Mouse (Mus musculus) CH12.LX (cell line): ENCODE results near the gene Jkamp. TPM values are rescaled to one million over a fixed set of nuclear protein-coding genes. Genes with fewer than 3 reads are reported as not detected.

Experiments
- DNase-seq: peaks from one replicate; pipeline ENCODE4 v3.0.0-alpha.2; 2013; ENCODE audit errors: extremely low read depth
- H3K27ac ChIP-seq: 2 replicates; pipeline ENCODE4 v1.5.1; 2012; ENCODE audit warnings: low read depth, mild to moderate bottlenecking, control low read depth, moderate library complexity; ENCODE audit not compliant: insufficient read depth
- H3K27me3 ChIP-seq: replicated peaks from 2 replicates; pipeline ENCODE3; 2012; ENCODE audit warnings: inconsistent platforms
- H3K36me3 ChIP-seq, 2 experiments: replicated peaks in 1 of 2; 2 replicates each; pipeline versions ENCODE3 to v1.6.1; 2012; ENCODE audit warnings: inconsistent platforms in 1 of 2, low read length in 1 of 2, mild to moderate bottlenecking in 1 of 2, mixed read lengths in 1 of 2, moderate library complexity in 1 of 2; ENCODE audit not compliant: control insufficient read depth in 1 of 2, insufficient read depth in 1 of 2
- H3K4me1 ChIP-seq, 2 experiments: 2 replicates each; pipeline ENCODE4 v1.6.1; 2012; ENCODE audit warnings: inconsistent platforms in 1 of 2, moderate library complexity in 1 of 2; ENCODE audit not compliant: insufficient read depth in 2 of 2, control insufficient read depth in 1 of 2
- H3K4me2 ChIP-seq: 2 replicates; pipeline ENCODE4 v1.6.1; 2012; ENCODE audit warnings: low read depth, mild to moderate bottlenecking, control low read depth; ENCODE audit not compliant: poor library complexity, insufficient read depth, severe bottlenecking
- H3K4me3 ChIP-seq, 3 experiments: fragments of 150-350 bp in 1 of 3; sonication (generic) in 1 of 3; replicated peaks in 1 of 3; 2 replicates each; pipeline versions ENCODE3 to v1.5.1; 2011 to 2012; ENCODE audit warnings: low read depth in 2 of 3, low read length in 2 of 3, mild to moderate bottlenecking in 2 of 3, moderate library complexity in 2 of 3, control low read depth in 1 of 3, improper control_type of control experiment in 1 of 3, inconsistent platforms in 1 of 3, mixed read lengths in 1 of 3; ENCODE audit not compliant: poor library complexity in 1 of 3
- H3K79me2 ChIP-seq: replicated peaks from 2 replicates; pipeline ENCODE4 v1.6.1; 2012; ENCODE audit warnings: mild to moderate bottlenecking, moderate library complexity; ENCODE audit not compliant: control insufficient read depth, poor library complexity, insufficient read depth, severe bottlenecking; ENCODE audit errors: extremely low read depth
- H3K9ac ChIP-seq: 2 replicates; pipeline ENCODE4 v1.6.1; 2012; ENCODE audit warnings: low read depth, mild to moderate bottlenecking, control low read depth, moderate library complexity; ENCODE audit not compliant: insufficient read depth
- H3K9me3 ChIP-seq: replicated peaks from 2 replicates; pipeline ENCODE3; 2012; ENCODE audit warnings: low read length, inconsistent platforms, mixed read lengths
- BHLHE40 ChIP-seq: IDR thresholded peaks from 2 replicates; pipeline ENCODE4 v1.6.1; 2011; ENCODE audit warnings: mild to moderate bottlenecking, low read depth, low read length, improper control_type of control experiment
- CHD2 ChIP-seq: IDR thresholded peaks from 2 replicates; pipeline ENCODE4 v1.6.1; 2011; ENCODE audit warnings: low read length, improper control_type of control experiment
- ELF1 ChIP-seq: IDR thresholded peaks from 2 replicates; pipeline ENCODE4 v1.6.1; 2014; ENCODE audit warnings: low read depth, mild to moderate bottlenecking, inconsistent platforms, low read length, improper control_type of control experiment
- JUND ChIP-seq: conservative IDR thresholded peaks from 2 replicates; pipeline ENCODE4 v1.6.1; 2011; ENCODE audit warnings: low read depth, low read length, improper control_type of control experiment
- MAZ ChIP-seq: IDR thresholded peaks from 2 replicates; pipeline ENCODE4 v1.6.1; 2012; ENCODE audit warnings: low read depth, mild to moderate bottlenecking, inconsistent platforms, low read length, improper control_type of control experiment, moderate library complexity
- MXI1 ChIP-seq: IDR thresholded peaks from 2 replicates; pipeline ENCODE4 v1.6.1; 2011; ENCODE audit warnings: mild to moderate bottlenecking, low read depth, low read length, improper control_type of control experiment
- NELFE ChIP-seq: IDR thresholded peaks from 2 replicates; pipeline ENCODE4 v1.6.1; 2011; ENCODE audit warnings: low read depth, low read length, improper control_type of control experiment
- POLR2A ChIP-seq: IDR thresholded peaks from 2 replicates; pipeline ENCODE4 v1.6.1; 2011; ENCODE audit warnings: low read depth, mild to moderate bottlenecking, improper control_type of control experiment, low read length
- POLR2AphosphoS2 ChIP-seq: IDR thresholded peaks from 2 replicates; pipeline ENCODE4 v1.6.1; 2011; ENCODE audit warnings: low read depth, low read length, improper control_type of control experiment
- SIN3A ChIP-seq: IDR thresholded peaks from 2 replicates; pipeline ENCODE4 v1.6.1; 2012; ENCODE audit warnings: low read length, improper control_type of control experiment, inconsistent platforms
- TBP ChIP-seq: conservative IDR thresholded peaks from 2 replicates; pipeline ENCODE4 v1.6.1; 2011; ENCODE audit warnings: low read depth, low read length, improper control_type of control experiment
- USF1 ChIP-seq: IDR thresholded peaks from 2 replicates; pipeline ENCODE4 v1.6.1; 2014; ENCODE audit warnings: low read depth, mild to moderate bottlenecking, inconsistent platforms, low read length, improper control_type of control experiment
- USF2 ChIP-seq: conservative IDR thresholded peaks from 2 replicates; pipeline ENCODE4 v1.6.1; 2011; ENCODE audit warnings: low read depth, low read length, improper control_type of control experiment
- ZNF384 ChIP-seq: IDR thresholded peaks from 2 replicates; pipeline ENCODE4 v1.6.1; 2012; ENCODE audit warnings: low read depth, low read length, improper control_type of control experiment, inconsistent platforms
- dilution Hi-C: fragments of 300-500 bp; cut with MboI; formaldehyde crosslinking; loops from 2 replicates; pipeline ENCODE4 v1.14.3; 2020; ENCODE audit warnings: low sequenced_read_pairs; ENCODE audit not compliant: extremely low pct_unique_long_range_greater_than_20kb, extremely low pct_ligation_motif_present
- in situ Hi-C: fragments of 300-500 bp; cut with MboI; formaldehyde crosslinking; loops from 3 replicates; pipeline ENCODE4 v1.14.3; 2019; ENCODE audit warnings: low sequenced_read_pairs, low pct_ligation_motif_present, low pct_unique_long_range_greater_than_20kb, mixed read lengths
- polyA plus RNA-seq: library from polyadenylated mRNA; unstranded; fragments of >175 nt; gene quantifications from 2 replicates; pipeline ENCODE4 v1.2.1, GENCODE M21; 2012; ENCODE audit warnings: low read depth; ENCODE audit not compliant: insufficient read length
- total RNA-seq, 2 experiments: library from RNA; depleted of rRNA; stranded (reverse); fragments of 300-350 nt in 1 of 2; fragments of >200 nt in 1 of 2; gene quantifications; 2 replicates each; pipeline ENCODE4 v1.2.3; 2012 to 2014

Jkamp gene
- total and polyA plus RNA-seq, 3 experiments, result 20.0 to 35.0 (median 27.5) TPM

GRCm38 (mm10) chr12:72057780-72058179 is 27.6 kb upstream of the Jkamp start:
- H3K9me3 ChIP-seq, result no peaks in the 10 kb centered on the region
- no peak overlapping the region for H3K9ac ChIP-seq
- no peak for DNase-seq
- H3K4me2 ChIP-seq, result no peak overlapping the region
- dilution Hi-C loops, result no loop called here
- no peak overlapping the region for H3K27ac ChIP-seq
- no peaks in the 10 kb centered on the region for H3K79me2 ChIP-seq
- H3K4me1 ChIP-seq, result no peaks in the 10 kb centered on the region
- no peak for TF ChIP-seq ZNF384
- TF ChIP-seq POLR2AphosphoS2, result no peak
- TF ChIP-seq TBP, result peak; percentile 94
- no peak for TF ChIP-seq CHD2
- no peak for TF ChIP-seq MAZ
- no peak for TF ChIP-seq MXI1
- no peak for TF ChIP-seq USF1
- TF ChIP-seq ELF1, result peak; percentile 42; the same call in 1 of the 2 replicates
- no peaks in the 10 kb centered on the region for H3K36me3 ChIP-seq
- no peaks in the 10 kb centered on the region for H3K27me3 ChIP-seq
- no peak overlapping the region for H3K4me3 ChIP-seq
- in situ Hi-C loops, result no loop called here

- Histone ChIP-seq H3K4me2 (peak overlapping the region; percentile 65; the same call in 1 of the 2 replicates), H3K27me3 (peaks cover 4% of the 10 kb centered on the region), H3K4me1 (peaks cover 0 to 12% of the 10 kb centered on the region in 2 experiments; a peak in 2 of 4 replicates), H3K36me3 (no peaks in the 10 kb centered on the region), H3K27ac (no peak overlapping the region), H3K4me3 (peak overlapping the region in 1 of 3 experiments; percentile 44), H3K9ac (no peak overlapping the region), H3K9me3 (peaks cover 18% of the 10 kb centered on the region), H3K79me2 (no peaks in the 10 kb centered on the region)
- dilution Hi-C loops (no loop called here), in situ Hi-C loops (no loop called here)
- no peak for DNase-seq
- TF ChIP-seq USF2 (no peak), JUND (no peak), SIN3A (0 out of 2 replicates have a peak, but pooled peaks have one; percentile 7), NELFE (no peak), BHLHE40 (0 out of 2 replicates have a peak, but pooled peaks have one; percentile 23), ZNF384 (no peak), POLR2A (no peak)
These were observed 15.6 kb upstream of the Jkamp start for GRCm38 (mm10) chr12:72069626-72070326.
